Mouse (Mus musculus): ENCODE measurements around the gene Gm8890.
"Not testable (repeated sequence)": the region's sequence is repeated elsewhere in the genome, so short reads cannot be mapped to it uniquely, and the experiment has no call there.

Gm8890 gene

GRCm38 (mm10) chr5:11255733-11256132, at the start of gene Gm8890:
Gene Gm8890, plus strand, starts transcription at chr5:11256033.
- not testable (repeated sequence) for DNase-seq (ENCODE audit: low spot score)

DNA sequence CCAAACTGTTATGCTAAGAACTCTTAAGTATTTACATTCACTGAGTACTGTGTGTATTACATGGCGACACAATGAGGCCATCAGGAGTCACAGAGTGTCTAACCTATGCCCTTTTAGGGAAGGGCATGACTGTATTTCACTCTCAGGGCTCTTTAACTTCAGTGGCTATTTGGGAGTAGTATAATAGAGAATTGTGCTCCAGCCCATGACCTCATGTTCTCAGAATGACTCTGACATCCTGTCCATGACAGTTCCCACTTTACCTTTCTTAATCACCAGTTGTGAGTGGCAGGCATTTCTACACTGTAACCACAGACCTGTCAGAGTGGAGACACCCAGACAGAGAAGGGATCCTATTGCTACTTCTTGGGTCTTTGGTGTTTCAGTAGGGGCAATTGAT, 388 bp downstream of the Gm8890 start:
- DNase-seq (ENCODE audit: low spot score) = not testable (repeated sequence)

All from urinary bladder, postnatal 25 days (tissue).